Mouse (Mus musculus) lung, adult 2 months (tissue): Measurements from ENCODE around the gene Olfr796.

Experiments used
- CTCF ChIP-seq: fragments of 200-500 bp; IDR thresholded peaks from 2 replicates; pipeline ENCODE4 v1.5.1; 2011; ENCODE audit warnings: mild to moderate bottlenecking, low read length, control low read depth; ENCODE audit not compliant: insufficient read depth
- POLR2A ChIP-seq: fragments of 200-500 bp; IDR thresholded peaks from 2 replicates; pipeline ENCODE4 v1.6.1; 2011; ENCODE audit warnings: low read depth, mild to moderate bottlenecking, control low read depth, low read length, borderline replicate concordance; ENCODE audit errors: extremely low read depth

- TF ChIP-seq CTCF (no peak), POLR2A (no peak)
These were observed 24.8 kb upstream of the Olfr796 start, which contains the start of gene Olfr799 for GRCm38 (mm10) chr10:129637184-129637583.
